Comparison of ENCODE assay signal across 12 mouse cellular contexts in the genomic region with DNA sequence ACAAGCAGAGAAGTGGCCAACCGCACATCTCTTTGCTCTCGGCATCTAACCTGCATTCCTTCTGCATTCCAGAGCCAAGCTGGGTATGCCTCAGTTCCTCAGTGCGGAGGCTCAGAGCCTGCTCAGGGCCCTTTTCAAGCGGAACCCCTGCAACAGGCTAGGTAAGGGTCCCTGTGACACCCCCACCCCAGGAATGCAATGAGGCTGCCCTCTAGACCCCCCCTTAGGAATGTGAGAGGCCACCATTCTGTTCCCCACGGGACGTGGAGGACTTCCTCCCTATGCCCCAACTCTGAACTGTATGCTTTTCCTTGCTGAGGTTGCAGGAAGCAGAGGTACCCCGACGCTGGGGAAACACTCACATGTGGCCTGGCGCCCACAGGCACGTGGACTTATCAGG.
DNase-seq lines count a peak whose midpoint lies in the region; ATAC-seq and TF ChIP-seq lines count a peak whose summit lies in the region.
"Had no signal": no experiment of that assay in that cellular context is flagged by ENCODE, and none has a peak within 500 bp of the region (broad histone marks: within the 10 kb centered on the region; RNA-seq: fewer than 3 reads in every experiment).

No protein-coding gene starts in this region.

- no peak for TF ChIP-seq EP300 in liver, postnatal 0 days (IDR thresholded peaks at IDR 0.05; ENCODE audit: low read depth)

- H3K4me1 ChIP-seq in heart, embryonic 12.5 days (replicated peaks), result peaks cover 72% of the 10 kb centered on the region
- H3K4me1 ChIP-seq in liver, embryonic 12.5 days, result peaks cover 31% of the 10 kb centered on the region
- peaks cover 3% of the 10 kb centered on the region; the same call in 1 of the 2 replicates for H3K4me1 ChIP-seq in liver, postnatal 0 days (ENCODE audit: insufficient read depth)
- H3K4me1 ChIP-seq in embryonic facial prominence, embryonic 14.5 days (ENCODE audit: control insufficient read depth, insufficient read depth, low read length), result peaks cover 13% of the 10 kb centered on the region
- H3K4me1 ChIP-seq in neural tube, embryonic 13.5 days (replicated peaks), result peaks cover 24% of the 10 kb centered on the region

- peaks cover 33% of the 10 kb centered on the region for H3K36me3 ChIP-seq in heart, embryonic 12.5 days
- H3K36me3 ChIP-seq in liver, embryonic 12.5 days, result no peaks in the 10 kb centered on the region
- no peaks in the 10 kb centered on the region for H3K36me3 ChIP-seq in liver, postnatal 0 days (replicated peaks; ENCODE audit: insufficient read depth, low read length)
- 0 out of 2 replicates have a peak, but pooled peaks cover 6% of the 10 kb centered on the region for H3K36me3 ChIP-seq in embryonic facial prominence, embryonic 14.5 days (ENCODE audit: control insufficient read depth, insufficient read depth, low read length)
- peaks cover 21% of the 10 kb centered on the region for H3K36me3 ChIP-seq in neural tube, embryonic 13.5 days

- no peak overlapping the region for H3K9ac ChIP-seq in heart, embryonic 12.5 days
- H3K9ac ChIP-seq in liver, embryonic 12.5 days, result no peak overlapping the region
- H3K9ac ChIP-seq in liver, postnatal 0 days (replicated peaks), result no peak overlapping the region
- no peak overlapping the region for H3K9ac ChIP-seq in embryonic facial prominence, embryonic 14.5 days (ENCODE audit: low read depth, low read length)
- H3K9ac ChIP-seq in neural tube, embryonic 13.5 days, result no peak overlapping the region

- WGBS in heart, embryonic 12.5 days, result 12% methylated on average over 10 of the region's 10 CpGs
- WGBS in liver, embryonic 12.5 days (ENCODE audit: insufficient replicate concordance), result 38% methylated on average over 10 of the region's 10 CpGs
- WGBS in liver, postnatal 0 days (ENCODE audit: insufficient replicate concordance), result 42% methylated on average over 10 of the region's 10 CpGs
- WGBS in embryonic facial prominence, embryonic 14.5 days, result 21% methylated on average over 10 of the region's 10 CpGs
- 41% methylated on average over 10 of the region's 10 CpGs for WGBS in neural tube, embryonic 13.5 days

- H3K9me3 ChIP-seq in heart, embryonic 12.5 days (replicated peaks), result no peaks in the 10 kb centered on the region
- no peaks in the 10 kb centered on the region for H3K9me3 ChIP-seq in liver, embryonic 12.5 days (replicated peaks)
- no peaks in the 10 kb centered on the region for H3K9me3 ChIP-seq in liver, postnatal 0 days (ENCODE audit: low read length)
- H3K9me3 ChIP-seq in embryonic facial prominence, embryonic 14.5 days (ENCODE audit: control insufficient read depth, low read length), result no peaks in the 10 kb centered on the region
- H3K9me3 ChIP-seq in neural tube, embryonic 13.5 days, result no peaks in the 10 kb centered on the region

- no peaks in the 10 kb centered on the region for H3K27me3 ChIP-seq in heart, embryonic 12.5 days (replicated peaks)
- no peaks in the 10 kb centered on the region for H3K27me3 ChIP-seq in liver, embryonic 12.5 days (replicated peaks)
- no peaks in the 10 kb centered on the region for H3K27me3 ChIP-seq in liver, postnatal 0 days (ENCODE audit: insufficient read depth, low read length)
- H3K27me3 ChIP-seq in embryonic facial prominence, embryonic 14.5 days (replicated peaks; ENCODE audit: control insufficient read depth, insufficient read depth, low read length), result no peaks in the 10 kb centered on the region
- no peaks in the 10 kb centered on the region for H3K27me3 ChIP-seq in neural tube, embryonic 13.5 days

- ATAC-seq in heart, embryonic 12.5 days (ENCODE audit: insufficient number of reproducible peaks, low FRiP score), result 0 out of 2 replicates have a peak, but pooled peaks have one; percentile 31
- 0 out of 2 replicates have a peak, but pooled peaks have one; percentile 23 for ATAC-seq in liver, embryonic 12.5 days
- no peak for ATAC-seq in liver, postnatal 0 days
- peak; percentile 60; the same call in 1 of the 2 replicates for ATAC-seq in embryonic facial prominence, embryonic 14.5 days (ENCODE audit: low read depth)
- ATAC-seq in neural tube, embryonic 13.5 days (ENCODE audit: low read depth), result no peak
- ATAC-seq: midbrain, embryonic 16.5 days had no signal

- H3K4me3 ChIP-seq in heart, embryonic 12.5 days, result no peak overlapping the region
- H3K4me3 ChIP-seq in liver, embryonic 12.5 days, result no peak overlapping the region
- no peak overlapping the region for H3K4me3 ChIP-seq in liver, postnatal 0 days (ENCODE audit: low read depth, low read length)
- H3K4me3 ChIP-seq in embryonic facial prominence, embryonic 14.5 days (ENCODE audit: low read depth, low read length), result no peak overlapping the region
- no peak overlapping the region for H3K4me3 ChIP-seq in neural tube, embryonic 13.5 days

- H3K4me2 ChIP-seq in heart, embryonic 12.5 days, result peak overlapping the region; percentile 20; the same call in 1 of the 2 replicates
- H3K4me2 ChIP-seq in liver, embryonic 12.5 days, result no peak overlapping the region
- no peak overlapping the region for H3K4me2 ChIP-seq in liver, postnatal 0 days (ENCODE audit: low read depth, low read length)
- no peak overlapping the region for H3K4me2 ChIP-seq in embryonic facial prominence, embryonic 14.5 days (ENCODE audit: low read depth, low read length)
- H3K4me2 ChIP-seq in neural tube, embryonic 13.5 days, result no peak overlapping the region

- TF ChIP-seq CTCF in liver, postnatal 0 days (IDR thresholded peaks at IDR 0.05; ENCODE audit: low read depth), result no peak

- intact Hi-C loops in heart, postnatal 36 days (cut with DNase I), result no loop called here
- intact Hi-C loops in left cerebral cortex, postnatal 14 days (cut with DNase I), result no loop called here

- DNase-seq in heart, postnatal 36 days, result no peak
- DNase-seq in liver, postnatal 0 days, result no peak
- peak; percentile 44 for DNase-seq in embryonic facial prominence, embryonic 14.5 days (ENCODE audit: low spot score)
- DNase-seq in left cerebral cortex, postnatal 14 days (ENCODE audit: low spot score in 2 of 2), result no peak
- no peak for DNase-seq in urinary bladder, postnatal 36 days (ENCODE audit: low spot score in 2 of 2)
- DNase-seq: adrenal gland, postnatal 36 days; cerebellum, adult 9-11 months; lung, adult 18-20 months had no signal

- H3K27ac ChIP-seq in heart, embryonic 12.5 days (ENCODE audit: poor library complexity, severe bottlenecking), result peak overlapping the region; percentile 80
- H3K27ac ChIP-seq in liver, embryonic 12.5 days, result 0 out of 2 replicates have a peak overlapping the region, but pooled peaks have one; percentile 26
- no peak overlapping the region for H3K27ac ChIP-seq in liver, postnatal 0 days (ENCODE audit: low read depth)
- H3K27ac ChIP-seq in embryonic facial prominence, embryonic 14.5 days (replicated peaks; ENCODE audit: low read depth, low read length), result no peak overlapping the region; the same call in 1 of the 2 replicates
- H3K27ac ChIP-seq in neural tube, embryonic 13.5 days (replicated peaks), result 0 out of 2 replicates have a peak overlapping the region, but pooled peaks have one; percentile 14

Comparison
In these comparisons a context has a peak if more than half of its experiments do, and no peak if none do; other contexts are left out.
1. ATAC-seq: peak in heart, embryonic 12.5 days (single experiment), liver, embryonic 12.5 days (single experiment) and embryonic facial prominence, embryonic 14.5 days (single experiment); none in liver, postnatal 0 days (single experiment) and neural tube, embryonic 13.5 days (single experiment).
2. H3K27ac ChIP-seq: peak in heart, embryonic 12.5 days (single experiment), liver, embryonic 12.5 days (single experiment) and neural tube, embryonic 13.5 days (single experiment); none in liver, postnatal 0 days (single experiment) and embryonic facial prominence, embryonic 14.5 days (single experiment).